Mouse (Mus musculus) cerebellum, adult 11-12 months (tissue): ENCODE measurements around the gene Akap13.
A peak's percentile ranks its signal among the peaks of the same experiment; 100 is the strongest.
"Not testable (repeated sequence)": the region's sequence is repeated elsewhere in the genome, so short reads cannot be mapped to it uniquely, and the experiment has no call there.

Source experiments
- DNase-seq: peaks from one replicate; pipeline ENCODE4 v3.0.0; 2022

Akap13 gene

GRCm38 (mm10) chr7:75731951-75732350, 276.6 kb downstream of the Akap13 start:
- DNase-seq, result no peak

- DNase-seq, result no peak
These were observed 277.8 kb downstream of the Akap13 start for GRCm38 (mm10) chr7:75733166-75733565.

DNA sequence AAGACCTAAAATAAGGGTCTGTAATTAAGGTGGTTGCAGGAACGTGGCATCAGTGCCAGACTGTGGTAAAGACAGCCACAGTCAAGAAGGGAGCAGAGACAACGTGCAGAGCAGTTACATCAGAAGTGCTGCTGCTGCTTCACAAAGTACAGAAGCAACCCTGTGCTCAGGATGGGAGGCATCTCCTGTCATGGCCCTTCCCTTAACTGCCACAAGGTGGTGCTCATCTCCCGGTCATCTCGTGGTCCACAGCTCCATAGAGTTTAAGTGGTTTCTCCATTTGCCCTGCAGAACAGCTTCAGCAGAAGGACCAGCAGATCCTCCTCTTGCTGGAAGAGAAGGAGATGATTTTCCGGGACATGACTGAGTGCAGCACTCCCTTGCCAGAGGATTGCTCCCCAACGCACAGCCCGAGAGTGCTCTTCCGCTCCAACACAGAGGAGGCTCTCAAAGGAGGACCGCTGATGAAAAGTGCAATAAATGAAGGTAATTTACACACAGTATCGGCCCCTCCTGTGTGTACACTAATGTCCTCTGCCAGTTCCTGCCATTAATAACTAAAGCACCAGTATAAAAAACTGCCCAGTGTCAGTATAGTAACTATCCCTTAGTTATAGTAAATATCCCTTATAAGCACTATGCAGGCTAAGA, 283.9 kb downstream of the Akap13 start:
- peak; percentile 16 for DNase-seq

DNA sequence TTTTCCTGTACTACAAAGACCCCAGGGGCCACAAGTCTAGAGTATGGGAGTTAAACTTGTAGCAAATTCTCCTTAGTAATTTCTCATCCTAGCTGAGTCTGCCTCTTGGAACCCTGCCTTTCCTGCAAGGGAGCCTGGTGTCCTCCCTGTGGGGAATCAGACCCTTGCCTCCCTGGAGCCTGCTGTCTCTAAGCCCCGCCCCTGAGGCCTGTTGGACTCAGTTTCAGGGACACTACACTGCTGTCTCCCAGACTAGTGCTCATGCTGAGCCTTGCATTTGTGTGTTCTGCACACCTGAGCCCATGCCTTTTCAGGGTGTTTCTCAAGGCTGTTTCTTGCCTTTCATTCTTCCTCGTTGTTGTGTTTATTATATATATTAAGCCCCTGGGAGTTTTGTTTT, 289.2 kb downstream of the Akap13 start:
- DNase-seq, result no peak

DNA sequence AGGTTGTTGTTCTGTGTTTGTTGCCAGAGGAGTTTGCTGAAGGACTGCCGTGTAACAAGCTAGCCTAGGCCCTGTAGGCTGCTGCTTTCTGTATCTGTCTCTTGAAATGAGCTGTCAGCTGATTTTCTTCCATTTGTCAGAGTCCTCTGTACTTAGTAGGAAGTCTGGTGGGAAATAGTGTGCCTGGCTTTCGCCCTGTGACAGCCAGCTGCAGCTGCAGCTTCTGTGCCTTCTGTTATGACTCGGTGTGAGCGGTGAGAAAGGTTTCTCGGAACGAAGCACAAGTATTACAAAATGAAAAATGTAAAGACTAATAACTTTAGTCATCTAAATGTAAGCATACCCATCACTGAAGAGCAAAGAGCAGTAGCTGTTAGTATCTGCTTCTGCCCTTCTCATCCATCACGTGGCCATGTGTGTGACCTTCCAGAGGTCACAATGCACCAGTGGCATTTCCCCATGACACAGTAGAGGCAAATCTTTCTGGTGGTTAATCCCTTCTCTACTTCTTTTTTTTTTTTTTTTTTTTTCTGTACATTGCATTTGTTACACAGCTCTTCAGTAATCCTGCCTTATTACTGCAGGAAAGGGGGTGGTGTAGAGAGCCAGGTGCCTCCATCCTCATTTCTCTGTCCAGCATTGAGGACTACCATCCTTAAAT, 289.8 kb downstream of the Akap13 start:
- DNase-seq, result no peak

DNA sequence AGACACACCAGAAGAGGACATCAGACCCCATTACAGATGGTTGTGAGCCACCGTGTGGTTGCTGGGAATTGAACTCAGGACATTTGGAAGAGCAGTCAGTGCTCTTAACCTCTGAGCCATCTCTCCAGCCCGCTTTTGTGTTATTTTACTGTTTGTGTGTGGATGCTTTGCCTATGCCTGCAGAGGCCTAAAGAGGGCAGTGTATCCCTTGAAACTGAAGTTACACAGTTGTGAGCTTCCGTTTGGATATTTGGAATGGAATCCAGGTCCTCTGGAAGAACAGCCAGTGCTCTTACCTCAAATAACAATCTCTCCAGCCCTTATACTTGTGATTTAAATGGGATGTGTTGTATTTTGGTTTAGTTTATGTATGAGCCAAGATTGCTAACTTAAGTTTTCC, 290.6 kb downstream of the Akap13 start:
- DNase-seq, result not testable (repeated sequence)

GRCm38 (mm10) chr7:75750581-75750980, 295.2 kb downstream of the Akap13 start:
- DNase-seq, result no peak

GRCm38 (mm10) chr7:75751161-75751803, 295.9 kb downstream of the Akap13 start:
- no peak for DNase-seq

DNA sequence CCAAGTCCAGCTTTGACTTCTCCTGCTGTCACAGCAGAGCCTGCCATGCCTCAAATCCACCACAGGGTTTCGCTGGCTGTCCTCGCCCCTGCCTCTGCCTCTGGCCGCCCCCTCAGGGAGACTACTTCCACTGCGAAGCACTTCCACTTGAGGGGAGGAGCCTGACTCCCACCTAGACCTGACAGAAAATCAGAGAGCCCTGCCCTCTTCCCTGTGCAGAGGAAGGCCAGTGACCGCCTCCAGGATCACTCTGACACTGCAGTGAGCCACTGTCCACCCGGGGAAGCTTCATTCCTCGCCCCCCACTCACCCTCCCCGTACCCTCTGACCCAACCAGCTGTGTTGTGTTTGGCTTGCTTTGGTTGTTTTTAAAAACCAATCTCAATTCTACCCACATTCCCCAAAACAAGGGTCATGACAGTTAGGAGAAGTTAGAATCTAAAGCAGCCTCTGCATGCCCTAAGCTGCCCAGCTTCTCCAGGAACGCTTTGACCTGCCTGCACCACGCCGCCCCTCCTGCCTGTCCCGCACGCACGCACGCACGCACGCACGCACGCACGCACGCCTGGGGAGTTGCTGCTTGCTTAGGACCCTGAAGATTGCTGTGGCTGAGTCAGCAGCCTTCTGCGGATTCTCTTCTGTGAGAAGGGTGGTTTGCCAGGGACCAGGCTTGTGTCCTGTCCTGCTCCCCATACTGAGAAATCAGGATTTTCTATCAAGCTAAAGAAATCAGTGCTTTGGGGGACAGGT, 297.3 kb downstream of the Akap13 start:
- DNase-seq, result no peak

DNA sequence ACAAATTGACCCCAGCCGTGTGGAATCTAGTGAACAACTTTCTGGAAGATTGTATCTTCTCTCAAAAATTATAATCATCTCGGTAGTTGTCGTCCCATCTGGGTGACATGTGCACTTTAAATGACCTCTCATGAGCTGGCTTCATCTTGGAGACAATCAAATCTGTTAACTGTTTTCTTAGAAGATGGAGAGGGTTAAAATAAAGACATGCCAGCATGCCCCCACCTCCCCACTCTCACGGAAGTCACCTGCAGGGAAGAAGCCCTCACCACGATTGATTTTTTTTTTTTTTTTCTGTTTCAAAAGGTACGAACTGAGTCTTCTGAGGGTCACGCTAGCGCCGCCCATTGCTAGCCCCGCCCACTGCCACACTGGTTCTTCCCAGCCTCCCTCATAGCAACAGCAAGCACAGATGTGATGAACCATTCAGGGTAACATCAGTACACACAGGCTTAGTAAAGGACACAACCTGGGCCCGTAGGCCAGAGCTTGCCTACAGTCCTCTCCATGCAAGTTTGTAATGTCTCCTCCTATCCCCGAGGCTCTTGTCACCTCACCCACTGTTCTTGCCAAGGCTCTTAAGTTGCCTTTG, 298.0 kb downstream of the Akap13 start:
- no peak for DNase-seq

- no peak for DNase-seq
These were observed 299.5 kb downstream of the Akap13 start for GRCm38 (mm10) chr7:75754587-75755499.

- no peak for DNase-seq
These were observed 300.6 kb downstream of the Akap13 start for GRCm38 (mm10) chr7:75755861-75756449.

GRCm38 (mm10) chr7:75759992-75760514, 304.7 kb downstream of the Akap13 start:
- no peak for DNase-seq

- DNase-seq, result not testable (repeated sequence)
These were observed 305.5 kb downstream of the Akap13 start for GRCm38 (mm10) chr7:75760661-75761319.

DNA sequence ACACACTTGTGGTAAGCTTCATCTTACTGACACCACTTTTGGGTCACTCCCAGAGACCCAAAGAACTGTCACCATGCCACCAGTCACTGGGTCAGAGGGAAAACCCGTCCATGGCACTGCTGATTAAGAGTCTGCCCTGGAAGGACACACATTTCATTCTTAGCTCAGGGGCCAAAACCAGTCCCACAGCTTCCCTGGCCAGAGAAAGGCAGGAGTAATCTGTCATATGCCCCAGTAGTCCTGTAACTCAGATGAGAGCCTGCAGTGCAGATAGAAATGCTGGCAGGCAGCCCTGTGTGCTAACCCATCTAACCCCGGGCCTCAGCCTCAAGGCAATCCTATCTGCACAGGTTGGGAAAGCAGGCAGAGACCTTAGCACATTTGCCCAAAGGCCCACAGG, 306.9 kb downstream of the Akap13 start:
- DNase-seq, result not testable (repeated sequence)

GRCm38 (mm10) chr7:75767080-75767769, 311.9 kb downstream of the Akap13 start:
- not testable (repeated sequence) for DNase-seq

DNA sequence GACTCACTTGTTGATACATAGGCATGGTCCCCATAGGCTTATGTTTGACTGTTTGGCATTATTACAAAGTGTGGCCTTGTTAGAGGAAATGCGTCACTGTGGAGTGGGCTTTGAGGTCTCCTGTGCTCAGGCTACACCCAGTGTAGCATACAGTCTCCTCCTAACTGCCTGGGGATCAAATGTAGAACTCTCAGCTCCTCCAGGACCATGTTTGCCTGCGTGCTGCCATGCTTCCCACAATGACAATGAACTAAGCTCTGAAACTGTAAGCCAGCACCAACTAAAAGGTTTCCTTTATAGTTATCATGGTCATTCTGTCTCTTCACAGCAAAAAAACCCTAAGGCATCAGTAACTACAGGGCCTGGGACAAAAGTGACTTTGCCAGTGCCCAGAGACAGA, 312.8 kb downstream of the Akap13 start:
- no peak for DNase-seq

GRCm38 (mm10) chr7:75769909-75770308, 314.6 kb downstream of the Akap13 start:
- no peak for DNase-seq

GRCm38 (mm10) chr7:75774095-75775078, 319.1 kb downstream of the Akap13 start:
- DNase-seq, result not testable (repeated sequence)
